Mouse (Mus musculus) left cerebral cortex, postnatal 36 days (tissue): ENCODE measurements at regions not wholly inside any gene's neighbourhood (a gene's known extent, or its start where the extent isn't known, plus 50 kb on each side); places are given as distances from the start of the nearest gene placed in this dataset.

ENCODE experiments used
- DNase-seq, 2 experiments: peaks; one replicate each; pipeline ENCODE4 v3.0.0; 2021 to 2022; ENCODE audit warnings: low spot score in 2 of 2, mixed read lengths in 1 of 2
- intact Hi-C: fragments of 180-260 bp; cut with DNase I; formaldehyde crosslinking; loops from one replicate; pipeline ENCODE4 v1.15.1; 2025

- DNase-seq: no peak
- intact Hi-C loops: no loop called here
Observed at GRCm38 (mm10) chr8:6011182-6011581, 906.0 kb upstream of the Slc10a2 start.

- DNase-seq: no peak
- intact Hi-C loops: no loop called here
Observed at GRCm38 (mm10) chr8:6010712-6011111, 905.6 kb upstream of the Slc10a2 start.

- intact Hi-C loops: no loop called here
- no peak for DNase-seq
Observed at GRCm38 (mm10) chr8:6002612-6003011, 897.5 kb upstream of the Slc10a2 start.

- intact Hi-C loops: loop anchor here (10.0 kb wide), 1 partner anchor 700 kb away; no protein-coding TSS in a partner anchor
- DNase-seq: no peak
Observed at GRCm38 (mm10) chr8:5994846-5995245, 889.7 kb upstream of the Slc10a2 start.

- intact Hi-C loops: no loop called here
- DNase-seq: no peak
Observed at GRCm38 (mm10) chr8:5965403-5966015, 860.4 kb upstream of the Slc10a2 start.

GRCm38 (mm10) chr8:5964299-5964698 is 859.1 kb upstream of the Slc10a2 start:
- intact Hi-C loops: no loop called here
- DNase-seq: no peak

- intact Hi-C loops: no loop called here
Observed at GRCm38 (mm10) chr8:5938057-5938456, 832.9 kb upstream of the Slc10a2 start.

GRCm38 (mm10) chr8:5918136-5918535 is 813.0 kb upstream of the Slc10a2 start:
- intact Hi-C loops: no loop called here
- DNase-seq: no peak

More at GRCm38 (mm10) chr8:5938057-5938456, 832.9 kb upstream of the Slc10a2 start:
- DNase-seq: no peak
